Mouse (Mus musculus) inflammation-experienced regulatory T-cells, adult 6 months (primary cell): ENCODE data around the gene Slc22a18. TPM values are rescaled to one million over a fixed set of nuclear protein-coding genes. Genes with fewer than 3 reads are reported as not detected.

Experiments
- ATAC-seq: one replicate; pipeline ENCODE4 v1.8.0; 2017
- polyA plus RNA-seq, 3 experiments: library from polyadenylated mRNA; unstranded; fragments of 100-300 nt; shearing (Covaris generic); gene quantifications; one replicate each; pipeline ENCODE4 v1.2.1; 2017

The Slc22a18 gene
- polyA plus RNA-seq, 3 experiments from 2014 or later, result 0.54 TPM; not detected in 2

DNA sequence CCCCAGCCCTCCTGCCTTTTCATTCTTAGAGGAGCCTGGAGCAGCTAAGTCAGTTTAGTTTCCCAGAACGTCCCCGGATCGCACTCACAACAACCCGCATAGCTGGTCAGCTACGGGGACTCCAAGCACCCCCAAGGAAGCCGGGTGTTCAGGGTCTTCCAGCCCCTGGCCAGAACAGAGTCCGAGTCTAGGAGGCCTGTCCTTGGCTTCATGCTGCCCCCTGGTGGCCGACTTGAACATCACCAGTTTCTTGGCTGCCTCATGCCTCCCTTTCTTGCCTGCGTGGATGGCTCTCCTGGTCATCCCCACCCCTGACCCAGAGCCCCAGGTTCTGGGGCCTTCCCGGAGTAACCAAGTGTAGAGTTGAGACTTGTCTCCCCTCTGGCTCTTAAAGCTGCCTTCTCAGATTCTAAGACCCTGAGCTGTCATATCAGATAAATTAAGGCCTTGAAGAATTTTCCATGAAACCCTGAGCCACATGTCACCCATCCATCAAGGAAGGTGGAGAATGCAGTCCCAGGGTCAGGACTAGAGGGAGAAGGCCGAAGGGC, 9.6 kb upstream of the Slc22a18 start:
- ATAC-seq, result no peak

DNA sequence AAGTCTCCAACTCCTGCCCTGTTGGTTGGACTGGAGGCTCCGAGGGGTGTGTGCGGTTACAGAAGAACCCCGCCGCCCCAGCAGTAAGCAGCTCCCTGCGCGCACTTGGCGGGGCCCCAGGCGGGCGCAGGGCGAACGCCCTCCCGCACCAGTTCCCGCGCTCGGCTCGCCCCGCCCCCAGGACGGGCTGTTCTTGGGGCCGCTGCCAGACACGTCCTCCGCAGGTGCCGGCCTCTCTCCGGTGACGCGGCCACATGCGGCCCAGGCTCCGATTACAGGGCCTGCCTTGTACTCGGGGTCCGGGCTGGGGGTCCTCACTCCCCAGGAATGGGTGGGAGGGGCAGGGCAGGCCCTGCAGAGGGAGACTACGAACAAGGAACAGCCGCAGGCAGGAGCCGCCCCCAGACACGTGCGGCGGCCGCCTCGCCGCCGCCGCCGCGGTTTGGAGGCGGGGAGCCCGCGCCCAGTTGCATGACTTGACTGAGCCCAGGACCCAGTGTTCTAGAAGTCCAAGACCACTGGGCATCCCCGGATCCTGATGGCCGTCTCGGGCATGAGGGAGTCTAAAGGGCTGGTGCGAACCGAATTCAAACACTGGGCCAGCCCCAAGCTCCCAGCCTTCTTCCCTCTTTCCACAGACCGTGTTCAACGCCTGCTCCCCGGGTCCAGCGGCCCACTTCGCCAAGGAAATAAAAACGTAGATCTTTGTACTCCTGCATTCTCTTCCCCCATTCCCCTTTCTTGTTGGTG, 8.6 kb upstream of the Slc22a18 start:
- ATAC-seq, result no peak

DNA sequence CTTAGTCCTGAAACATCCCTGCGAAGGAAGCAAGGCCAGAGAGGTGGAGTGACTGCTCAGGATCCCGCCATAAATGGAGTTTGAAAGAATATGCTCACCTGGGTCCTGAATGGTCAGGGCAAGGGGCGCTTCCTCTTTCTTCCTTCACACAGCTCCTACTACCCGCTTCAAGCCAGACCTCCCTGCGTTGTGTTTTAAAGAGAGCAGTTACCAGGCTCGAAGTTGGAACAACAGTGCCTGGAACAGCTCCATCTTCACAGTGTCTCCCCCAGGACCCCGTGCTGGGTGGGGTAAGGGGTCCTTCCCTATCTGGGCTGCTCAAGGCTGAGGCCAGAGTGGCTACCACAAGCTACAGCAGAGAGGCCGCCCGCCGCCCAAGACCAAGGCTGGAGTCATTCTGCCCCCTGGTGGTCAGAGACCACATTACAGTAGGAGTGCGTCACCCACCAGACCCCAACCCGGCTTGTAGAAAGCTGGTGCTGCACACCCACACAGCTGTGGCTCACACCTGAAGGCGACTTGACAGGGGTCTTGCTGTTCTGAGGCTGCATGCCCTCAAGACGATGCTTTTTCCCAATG, 7.3 kb upstream of the Slc22a18 start:
- ATAC-seq, result peak; percentile 51

DNA sequence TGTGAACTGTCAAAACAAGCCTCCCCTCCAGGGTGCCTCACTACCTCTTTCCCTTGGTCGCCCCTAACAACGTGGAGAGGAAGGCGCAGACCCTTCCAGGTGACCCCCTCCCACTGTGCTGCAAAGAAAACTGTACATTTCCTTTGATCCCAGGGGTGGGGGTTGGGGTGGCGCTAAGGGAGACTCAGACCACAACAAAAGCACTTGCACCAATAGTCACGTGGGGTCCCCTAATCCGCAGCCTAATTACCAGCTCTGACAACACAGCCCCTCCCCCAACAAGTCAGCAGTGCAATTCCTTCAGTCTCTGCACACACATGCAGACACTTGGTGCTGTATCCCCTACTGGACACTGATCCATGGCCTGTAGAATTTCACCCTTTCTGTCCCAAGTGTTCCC, 5.8 kb upstream of the Slc22a18 start:
- no peak for ATAC-seq

DNA sequence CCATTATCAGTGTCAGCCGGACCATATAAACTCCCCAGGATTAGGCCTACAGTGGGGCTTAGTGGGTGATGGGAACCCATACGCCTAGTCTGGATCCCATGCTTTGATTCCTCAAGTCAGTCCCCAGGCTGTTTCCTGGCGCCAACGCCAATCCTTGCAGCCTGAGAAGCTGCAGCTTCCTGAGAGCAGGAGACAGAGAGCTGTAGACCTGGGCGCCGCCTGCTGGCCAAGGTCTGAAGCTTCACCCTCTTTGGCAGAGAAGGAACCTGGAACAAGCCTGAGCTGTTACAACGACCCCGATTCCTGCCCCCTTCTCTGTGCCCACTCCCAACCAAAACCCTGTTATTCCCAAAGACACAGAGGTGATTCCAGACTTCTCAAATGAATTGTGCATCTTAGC, 3.6 kb upstream of the Slc22a18 start:
- ATAC-seq, result no peak

DNA sequence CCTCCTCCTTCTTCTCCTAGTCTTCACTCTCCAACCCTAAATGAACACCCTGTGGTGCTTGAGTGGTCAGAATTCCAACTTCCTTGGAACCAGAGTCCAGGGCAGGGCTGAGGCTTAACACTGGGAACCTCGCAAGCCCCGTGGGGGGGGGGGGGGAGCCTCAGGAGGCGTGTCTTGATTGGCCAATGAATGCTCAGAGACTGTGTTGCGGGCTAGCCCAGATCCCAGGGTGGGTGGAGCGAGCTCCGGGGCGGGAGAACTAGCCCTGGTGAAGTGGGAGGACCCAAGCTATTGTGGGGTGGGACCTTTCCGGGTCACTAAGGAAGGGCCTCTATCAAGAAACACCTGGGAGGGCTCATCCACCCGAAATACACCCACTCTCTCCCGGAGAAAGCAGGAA, 1.3 kb downstream of the Slc22a18 start:
- ATAC-seq, result no peak

DNA sequence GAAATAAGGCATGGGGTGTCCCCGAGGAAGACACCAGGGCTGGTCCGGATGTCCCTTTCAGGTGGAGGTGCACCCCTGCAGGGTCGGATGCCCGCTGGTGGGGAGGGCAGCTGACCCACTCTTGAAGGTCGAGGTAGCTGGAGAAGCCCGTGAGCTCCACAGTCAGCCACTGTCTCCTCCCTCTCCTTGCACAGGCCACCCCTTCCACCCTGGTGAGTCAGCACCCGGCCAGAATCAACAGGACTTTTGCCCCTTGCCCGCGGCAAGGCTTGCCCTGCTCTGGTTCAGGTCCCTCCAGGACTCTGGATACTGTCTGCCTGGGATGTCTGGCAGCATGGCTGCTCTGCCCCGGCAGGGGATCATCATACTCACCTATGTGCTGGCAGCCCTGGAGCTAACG, 2.3 kb downstream of the Slc22a18 start:
- ATAC-seq, result no peak

DNA sequence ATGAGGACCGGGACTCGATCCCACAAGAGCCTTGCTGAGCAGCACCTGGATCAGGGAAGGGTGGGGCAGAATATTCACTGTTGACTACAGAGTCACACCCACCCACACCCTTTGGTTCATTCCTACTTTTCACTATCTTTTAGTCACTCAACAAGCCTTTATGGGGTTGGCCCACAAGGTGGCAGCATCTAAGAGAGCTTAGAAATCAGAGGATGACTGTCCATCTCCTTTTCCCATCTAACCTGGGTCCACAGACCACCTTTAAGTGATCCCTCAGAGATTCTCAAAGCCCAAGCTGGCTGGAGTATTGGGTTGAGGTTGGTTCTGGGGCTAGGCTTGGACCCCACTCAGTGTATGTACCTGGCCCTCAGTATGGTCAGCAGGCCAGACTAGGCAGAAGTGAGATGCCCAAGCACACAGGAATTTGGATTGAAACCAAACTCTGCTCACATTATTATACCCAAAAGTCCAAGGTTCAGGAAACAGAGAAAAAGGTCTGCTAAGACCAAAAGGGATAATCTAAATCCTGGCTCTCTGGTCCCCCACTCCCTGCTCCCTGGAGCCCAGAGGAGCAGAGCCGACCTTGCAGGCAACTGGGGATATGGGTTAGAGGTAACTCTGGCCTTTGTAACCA, 3.3 kb downstream of the Slc22a18 start:
- ATAC-seq, result no peak

DNA sequence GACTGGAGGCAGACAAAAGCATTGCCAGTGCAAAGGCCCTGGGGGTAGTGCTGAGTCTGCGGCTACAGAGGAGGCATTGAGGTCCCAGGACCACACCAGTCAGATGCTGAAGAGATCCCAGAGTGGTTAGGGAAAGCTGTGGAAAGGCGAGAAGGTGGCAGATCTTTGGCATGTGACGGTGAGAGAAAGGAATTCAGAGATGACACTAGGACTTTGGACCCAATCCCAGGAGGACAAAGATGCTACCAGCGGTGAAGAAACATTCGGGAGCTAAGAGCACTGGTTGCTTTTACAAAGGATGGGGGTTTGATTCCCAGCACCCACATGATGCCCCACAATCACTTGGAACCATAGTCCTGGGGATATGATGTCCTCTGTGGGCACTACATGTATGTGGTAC, 4.3 kb downstream of the Slc22a18 start:
- no peak for ATAC-seq

DNA sequence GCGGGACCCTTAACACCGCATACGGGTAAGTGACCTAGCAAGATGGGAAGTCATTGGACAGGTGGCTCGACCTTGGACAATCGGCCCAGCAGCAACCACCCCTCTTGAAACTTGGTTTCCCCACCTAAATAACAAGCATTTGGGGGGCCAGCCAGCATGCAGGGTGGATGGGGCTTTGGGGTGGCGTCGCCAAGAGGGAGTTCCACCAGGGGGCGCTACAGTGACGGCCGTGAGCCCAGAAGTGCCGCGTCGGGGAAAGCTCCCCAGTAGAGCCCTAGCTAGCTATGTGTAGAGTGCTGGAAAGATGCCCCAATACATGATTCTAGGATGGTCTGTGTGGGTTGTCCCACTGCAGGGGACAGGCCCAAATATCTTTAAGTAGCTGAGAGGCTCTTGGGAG, 7.0 kb downstream of the Slc22a18 start:
- no peak for ATAC-seq

DNA sequence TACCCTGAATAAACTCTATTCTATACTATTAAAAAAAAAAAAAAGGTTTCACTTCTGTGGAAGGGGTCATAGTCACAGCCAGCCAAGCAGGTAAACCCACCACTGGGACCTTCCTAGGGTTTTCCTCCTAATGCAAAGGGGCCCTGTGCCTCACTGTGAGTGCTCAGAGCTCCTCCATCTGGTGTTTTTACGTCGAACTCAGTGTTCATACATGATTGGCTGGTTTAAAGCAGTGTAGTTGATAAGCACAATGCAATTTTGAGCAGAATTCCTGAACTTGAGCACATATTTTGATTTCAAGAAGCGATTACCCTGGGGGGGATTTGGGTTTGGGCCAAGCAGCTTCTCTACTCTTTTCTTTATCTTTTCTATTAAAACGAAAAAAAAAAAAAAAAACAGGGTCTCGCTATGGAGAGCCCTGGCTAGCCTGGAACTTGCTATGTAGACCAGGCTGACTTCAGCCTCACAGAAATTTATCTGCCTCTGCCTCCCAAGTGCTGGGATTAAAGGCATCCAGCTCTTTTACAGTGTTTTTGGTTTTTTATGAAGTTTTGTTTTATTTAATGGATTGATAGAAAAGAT, 8.4 kb downstream of the Slc22a18 start:
- no peak for ATAC-seq

DNA sequence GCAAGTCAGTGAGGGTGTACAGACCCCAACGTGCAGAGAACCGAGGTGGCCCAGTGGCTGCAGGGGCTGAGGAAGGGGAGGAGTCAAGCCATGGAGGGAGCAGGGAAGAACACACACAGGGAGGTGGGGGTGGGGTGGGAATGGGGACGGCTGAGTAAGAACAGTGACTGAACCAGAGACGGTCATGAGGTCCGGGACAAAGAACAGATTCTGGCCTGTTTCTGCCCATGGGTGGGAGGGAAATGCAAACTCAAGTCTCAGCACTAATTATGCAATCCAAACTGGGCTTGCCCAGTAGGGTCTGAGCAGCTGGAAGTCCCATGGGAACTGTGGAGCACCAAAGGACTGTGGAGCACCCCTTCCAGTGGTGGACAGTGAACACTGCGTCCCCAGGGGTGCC, 9.0 kb downstream of the Slc22a18 start:
- no peak for ATAC-seq

DNA sequence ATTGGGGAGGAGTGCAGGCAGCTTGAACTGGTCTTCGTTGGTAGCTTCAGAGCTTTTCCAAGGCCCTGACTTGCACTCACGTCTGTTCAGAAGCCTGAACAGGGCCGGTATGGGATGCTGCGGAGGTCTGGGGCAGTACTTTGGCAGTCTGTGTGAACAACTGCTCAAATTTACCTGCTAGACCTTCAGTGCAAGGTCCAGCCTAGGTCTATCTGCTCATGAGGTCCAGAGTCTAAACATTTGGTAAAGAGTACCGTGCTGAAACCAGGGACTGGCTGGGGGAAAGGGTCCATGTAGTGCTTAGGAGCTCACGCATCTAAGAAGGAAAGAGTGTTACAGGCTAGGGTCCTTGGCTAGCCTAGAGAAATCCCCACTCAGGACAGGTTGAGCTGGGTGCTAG, 16.2 kb downstream of the Slc22a18 start:
- no peak for ATAC-seq

DNA sequence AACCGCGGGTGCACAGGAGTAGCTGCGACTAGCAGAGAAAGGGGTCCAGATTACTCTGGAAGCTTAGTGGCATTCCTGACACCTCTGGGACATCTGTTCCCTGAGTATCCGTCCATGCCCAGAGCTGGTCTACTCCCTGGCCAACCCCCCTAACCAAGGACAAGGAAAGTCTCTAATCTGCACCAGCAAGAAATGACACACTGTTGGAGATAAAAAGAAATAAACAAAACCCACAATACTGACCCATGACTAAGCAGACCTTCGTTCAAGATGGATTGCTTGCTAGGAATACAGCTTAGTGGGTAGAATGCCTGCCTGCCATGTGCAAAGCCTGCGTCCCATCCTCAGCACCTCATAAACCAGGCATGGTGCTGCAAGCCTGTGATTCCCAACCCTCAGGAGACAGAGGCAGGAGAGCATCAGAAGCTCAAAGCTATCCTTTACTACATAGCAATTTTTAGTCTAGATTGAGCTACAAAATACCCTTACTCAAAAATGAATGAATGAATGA, 20.1 kb downstream of the Slc22a18 start:
- no peak for ATAC-seq

DNA sequence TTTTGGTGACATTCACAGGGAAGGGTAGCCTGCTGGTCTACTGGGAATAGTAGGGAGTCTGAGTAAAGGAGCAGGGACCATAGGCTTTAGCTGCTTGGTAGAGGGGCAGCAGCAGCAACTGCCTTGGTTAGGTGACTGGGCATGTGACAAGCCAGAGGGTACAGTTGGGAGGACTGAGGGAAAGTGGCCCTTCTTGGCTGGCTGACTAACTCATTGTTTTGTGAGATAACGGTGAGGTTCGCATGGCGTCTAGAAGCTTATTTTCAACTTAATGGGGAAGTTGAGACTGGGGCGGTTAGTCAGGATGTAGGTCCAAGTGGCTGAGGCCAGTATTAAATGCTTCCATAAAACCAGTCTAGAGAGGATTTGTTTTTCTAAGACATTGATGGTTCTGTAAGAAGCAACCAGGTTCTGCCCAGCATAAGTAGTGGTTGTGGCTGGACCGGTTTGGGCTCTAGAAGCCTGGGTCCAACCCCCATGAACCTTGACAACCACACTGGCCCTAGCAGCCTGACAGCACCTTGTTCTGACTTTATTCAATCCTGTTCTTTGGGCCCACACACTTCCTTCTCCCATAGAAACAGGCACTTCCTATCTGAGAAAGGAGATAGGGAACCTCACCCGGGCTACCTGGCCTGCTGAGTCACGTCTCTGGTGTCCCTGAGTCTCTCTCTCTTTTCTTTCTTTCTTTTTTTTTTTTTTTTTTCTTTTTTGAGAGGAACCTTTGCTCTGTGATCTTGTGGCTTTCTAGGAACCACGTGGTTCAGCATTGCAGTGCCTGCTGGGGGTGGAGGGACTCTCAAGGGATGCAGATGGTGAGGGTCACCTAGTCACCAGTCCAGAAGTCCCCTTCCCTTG, 21.8 kb downstream of the Slc22a18 start:
- ATAC-seq, result no peak

DNA sequence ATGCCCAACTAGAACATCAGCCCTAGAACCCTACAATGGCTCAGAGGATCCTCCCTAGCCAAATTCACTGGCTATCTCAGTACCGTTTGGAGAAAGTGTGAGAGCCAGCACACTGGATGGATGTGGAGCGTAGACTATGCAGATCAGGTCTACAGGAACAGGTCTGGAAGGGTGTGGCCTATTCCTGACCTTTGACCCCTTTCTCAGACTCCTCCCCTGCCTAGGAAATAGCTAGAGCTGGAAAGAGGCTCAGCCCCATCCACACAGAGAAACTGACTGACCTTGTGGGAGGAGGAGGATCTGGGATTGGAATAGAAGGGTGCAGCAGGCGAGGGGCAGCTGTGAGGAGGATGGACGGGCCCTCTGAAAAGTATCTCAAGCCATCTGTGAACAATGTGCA, 25.0 kb downstream of the Slc22a18 start:
- no peak for ATAC-seq

DNA sequence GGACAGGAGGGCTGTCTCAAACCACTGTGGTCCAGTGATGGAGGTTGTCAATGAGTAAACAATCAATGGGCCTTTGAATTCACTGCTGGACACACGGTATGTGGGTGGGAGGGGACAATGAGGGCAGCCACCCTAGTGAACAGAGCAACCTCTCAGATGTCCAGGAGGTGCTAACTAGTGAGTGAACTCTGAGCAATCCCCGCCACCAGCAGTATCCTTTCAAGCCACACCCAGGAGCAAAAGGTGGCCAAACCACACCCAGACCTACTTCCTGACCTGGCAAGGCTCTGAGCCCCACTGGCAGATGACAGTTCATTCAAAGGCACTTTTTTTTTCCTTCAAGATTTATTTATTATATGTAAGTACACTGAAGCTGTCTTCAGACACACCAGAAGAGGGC, 27.4 kb downstream of the Slc22a18 start:
- no peak for ATAC-seq

DNA sequence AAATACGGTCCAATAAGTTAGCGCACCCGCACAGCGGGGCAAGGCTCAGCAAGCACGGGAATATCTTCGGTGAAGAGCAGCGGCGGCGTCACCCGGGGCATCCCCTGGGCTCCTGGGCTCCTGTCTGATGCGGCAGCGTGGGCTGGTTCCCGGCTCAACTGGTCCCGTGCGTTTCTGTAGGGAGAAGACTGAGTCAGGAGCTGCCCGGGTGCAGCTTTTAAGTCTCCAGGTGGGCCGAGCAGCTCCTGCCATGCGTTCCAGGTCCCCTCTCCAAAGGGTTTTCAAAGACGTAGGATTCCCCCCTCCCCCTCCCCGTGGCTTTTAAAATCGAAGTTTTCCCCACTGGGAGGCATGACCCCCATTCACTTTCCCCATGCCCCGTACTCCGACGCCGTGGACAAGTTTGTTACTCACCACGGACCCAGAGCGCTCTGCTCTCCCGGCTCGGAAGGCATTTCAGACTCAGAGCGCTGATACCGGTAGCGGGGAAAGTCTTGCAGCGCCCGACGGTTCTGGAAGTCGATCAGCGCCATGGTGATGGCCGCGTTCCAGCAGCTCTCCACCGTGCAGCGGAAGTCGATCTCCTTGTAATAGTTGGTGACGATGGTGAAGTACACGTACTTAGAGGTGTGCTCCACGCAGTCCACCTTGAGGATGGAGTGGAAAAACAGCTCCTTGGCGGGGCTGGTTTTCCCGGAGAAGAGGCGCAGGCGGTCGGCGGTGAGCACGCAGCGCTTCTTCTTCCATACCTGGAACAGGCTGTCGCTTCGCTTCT, 28.3 kb downstream of the Slc22a18 start:
- peak; percentile 78 for ATAC-seq

DNA sequence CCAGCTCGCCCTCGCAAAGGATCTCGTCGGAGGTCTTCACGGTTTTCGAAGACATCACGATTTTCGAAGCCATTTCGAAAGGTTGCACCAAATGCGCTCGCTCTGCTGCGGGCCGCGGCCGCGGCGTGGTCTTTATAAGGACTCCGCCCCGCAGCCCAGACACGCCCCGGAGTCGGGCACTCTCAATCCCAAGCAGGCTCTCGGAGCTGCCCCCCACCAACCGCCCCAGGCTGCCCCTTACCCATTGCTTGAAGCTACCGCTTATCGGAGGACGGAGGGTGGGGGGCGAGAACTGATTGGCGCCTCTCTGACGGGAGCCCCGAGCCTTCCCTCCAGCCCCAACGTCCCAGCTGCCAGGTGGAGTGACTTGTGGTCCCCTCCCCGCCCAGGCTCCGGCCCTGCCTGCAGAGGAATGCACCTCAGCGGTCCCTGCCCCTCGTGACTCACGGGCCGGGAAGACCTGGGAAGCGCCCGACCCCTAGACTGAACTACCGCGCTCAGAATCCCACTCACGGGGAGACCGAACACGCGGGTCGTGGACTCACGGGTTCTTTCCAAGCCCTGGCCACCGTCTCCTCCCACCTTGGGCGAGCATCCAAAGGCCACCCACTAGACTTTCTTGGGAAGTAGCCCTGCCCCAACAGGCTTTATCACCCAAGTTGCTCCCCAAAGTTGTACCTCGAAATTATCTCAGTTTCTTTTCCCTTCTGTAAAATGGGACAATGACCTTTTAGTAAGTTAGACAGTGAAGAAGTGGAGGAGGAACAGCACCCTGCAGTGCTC, 29.1 kb downstream of the Slc22a18 start, which contains the start of gene Phlda2:
Gene Phlda2 (minus strand): TSS at position 733 of the 783 bp plus-strand sequence.
- peak; percentile 14 for ATAC-seq

DNA sequence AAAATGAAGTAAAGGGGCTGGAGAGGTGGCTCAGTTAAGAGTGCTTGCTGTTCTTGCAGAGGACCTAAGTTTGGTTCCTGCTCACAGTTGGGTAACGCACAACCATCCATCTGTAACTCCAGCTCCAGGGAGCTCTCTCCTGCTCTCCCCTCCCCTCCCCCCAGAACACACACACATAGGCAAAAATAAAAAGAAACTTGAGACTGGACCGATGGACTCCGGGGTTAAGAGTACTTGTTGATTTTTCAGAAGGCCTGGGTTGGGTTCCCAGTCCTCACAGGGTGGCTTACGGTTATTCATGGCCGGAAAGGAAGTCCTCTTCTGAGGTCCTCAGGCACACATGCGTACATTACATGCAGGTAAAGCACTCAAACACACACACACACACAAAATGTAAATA, 30.4 kb downstream of the Slc22a18 start:
- no peak for ATAC-seq

DNA sequence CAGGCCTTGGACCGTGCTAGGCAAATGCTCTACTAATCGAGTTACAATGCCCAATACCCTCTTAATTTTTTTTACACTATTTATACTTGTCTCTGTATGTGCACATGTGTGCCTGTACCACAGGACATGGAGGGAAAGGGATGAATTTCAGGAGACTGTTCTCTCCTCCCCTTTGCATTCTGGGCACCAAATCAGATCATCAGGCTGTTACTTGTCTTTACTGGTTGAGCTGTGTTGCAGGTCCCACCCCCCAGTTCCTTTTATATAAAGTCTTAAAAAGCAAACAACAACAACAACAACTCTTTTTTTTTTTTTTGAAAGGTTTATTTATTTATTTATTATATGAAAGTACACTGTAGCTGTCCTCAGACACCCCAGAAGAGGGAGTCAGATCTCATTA, 31.9 kb downstream of the Slc22a18 start:
- no peak for ATAC-seq
